Mouse (Mus musculus) retina, embryonic 14.5 days (tissue): ENCODE results near the gene Vav3.

Experiments used
- DNase-seq: peaks from one replicate; pipeline ENCODE4 v3.0.0-alpha.2; 2015; ENCODE audit warnings: low spot score

The Vav3 gene

GRCm38 (mm10) chr3:109352690-109353089 lies 12.2 kb downstream of the Vav3 start:
- no peak for DNase-seq

GRCm38 (mm10) chr3:109353814-109354213 lies 13.4 kb downstream of the Vav3 start:
- no peak for DNase-seq

GRCm38 (mm10) chr3:109355158-109355557 lies 14.7 kb downstream of the Vav3 start:
- no peak for DNase-seq

GRCm38 (mm10) chr3:109360746-109361145 lies 20.3 kb downstream of the Vav3 start:
- no peak for DNase-seq

GRCm38 (mm10) chr3:109361882-109362281 lies 21.4 kb downstream of the Vav3 start:
- no peak for DNase-seq

GRCm38 (mm10) chr3:109362310-109362709 lies 21.9 kb downstream of the Vav3 start:
- no peak for DNase-seq

- no peak for DNase-seq
Observed at GRCm38 (mm10) chr3:109363522-109363921, 23.1 kb downstream of the Vav3 start.

- no peak for DNase-seq
Observed at GRCm38 (mm10) chr3:109365875-109366274, 25.4 kb downstream of the Vav3 start.

- no peak for DNase-seq
Observed at GRCm38 (mm10) chr3:109366411-109366851, 26.0 kb downstream of the Vav3 start.

- DNase-seq = no peak
Observed at GRCm38 (mm10) chr3:109368383-109369289, 28.2 kb downstream of the Vav3 start.

- DNase-seq = no peak
Observed at GRCm38 (mm10) chr3:109371576-109371975, 31.1 kb downstream of the Vav3 start.

GRCm38 (mm10) chr3:109372678-109373077 lies 32.2 kb downstream of the Vav3 start:
- no peak for DNase-seq

- no peak for DNase-seq
Observed at GRCm38 (mm10) chr3:109378278-109378677, 37.8 kb downstream of the Vav3 start.

- no peak for DNase-seq
Observed at GRCm38 (mm10) chr3:109378684-109379083, 38.2 kb downstream of the Vav3 start.

- no peak for DNase-seq
Observed at GRCm38 (mm10) chr3:109388730-109389129, 48.3 kb downstream of the Vav3 start.

- no peak for DNase-seq
Observed at GRCm38 (mm10) chr3:109401527-109401926, 61.1 kb downstream of the Vav3 start.

- no peak for DNase-seq
Observed at GRCm38 (mm10) chr3:109411294-109411693, 70.8 kb downstream of the Vav3 start.

GRCm38 (mm10) chr3:109420403-109420802 lies 80.0 kb downstream of the Vav3 start:
- DNase-seq = no peak

- peak; percentile 47 for DNase-seq
Observed at GRCm38 (mm10) chr3:109421019-109421418, 80.6 kb downstream of the Vav3 start.

GRCm38 (mm10) chr3:109423440-109424079 lies 83.1 kb downstream of the Vav3 start:
- no peak for DNase-seq

GRCm38 (mm10) chr3:109431285-109431684 lies 90.8 kb downstream of the Vav3 start:
- DNase-seq = no peak

GRCm38 (mm10) chr3:109438552-109438951 lies 98.1 kb downstream of the Vav3 start:
- no peak for DNase-seq

- no peak for DNase-seq
Observed at GRCm38 (mm10) chr3:109439253-109439652, 98.8 kb downstream of the Vav3 start.
